Mouse (Mus musculus) monocyte, adult 5-6 weeks (primary cell): Measurements from ENCODE around the gene Elovl7. TPM values are rescaled to one million over a fixed set of nuclear protein-coding genes. Genes with fewer than 3 reads are reported as not detected.

Source experiments
- ATAC-seq: fragments of 153-309, 156-312 bp; replicated peaks from 2 replicates; pipeline ENCODE4 v1.8.0; 2017; ENCODE audit warnings: mild to moderate bottlenecking; ENCODE audit not compliant: low TSS enrichment, insufficient number of reproducible peaks, severe bottlenecking, poor library complexity, low FRiP score
- total RNA-seq: library from RNA; stranded (forward); fragments of 200-1000, 200-491, 200-594 nt; gene quantifications from 3 replicates; pipeline ENCODE4 v1.2.3, GENCODE M21; 2017

Elovl7 gene
- total RNA-seq, 1 experiment from 2014 or later: 3.8 TPM

DNA sequence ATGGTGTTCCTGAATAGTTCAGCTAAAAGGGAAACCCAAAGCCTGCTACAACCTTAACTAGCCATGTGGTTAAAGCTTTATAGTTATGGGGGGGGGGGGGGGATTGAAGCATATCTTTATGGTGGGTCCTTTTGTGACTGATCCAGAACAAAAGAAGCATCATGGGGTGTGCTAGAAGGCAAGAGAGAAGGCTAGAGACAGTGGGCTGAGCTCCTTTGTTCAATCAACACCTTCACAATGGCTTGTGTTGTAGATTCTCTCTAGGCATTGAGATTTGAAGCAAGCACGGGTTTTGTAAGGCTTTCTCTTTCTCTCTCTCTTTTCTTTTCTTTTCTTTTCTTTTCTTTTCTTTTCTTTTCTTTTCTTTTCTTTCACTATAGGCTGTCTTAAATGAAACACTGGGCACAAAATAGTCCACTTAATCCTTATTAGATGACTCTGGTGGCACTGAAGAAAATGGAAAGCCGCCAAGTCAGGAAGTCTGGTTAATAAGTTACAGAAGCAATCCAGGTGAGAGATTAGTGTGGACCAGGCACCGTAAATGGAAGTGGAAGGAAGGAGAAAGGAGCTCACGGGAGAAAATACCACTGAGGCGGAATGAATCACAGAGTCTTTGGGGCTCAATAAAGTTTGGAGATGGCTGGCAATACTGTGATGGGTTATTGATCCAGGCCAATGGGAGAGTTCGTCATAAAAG lies 15.6 kb downstream of the Elovl7 start:
- no peak for ATAC-seq

DNA sequence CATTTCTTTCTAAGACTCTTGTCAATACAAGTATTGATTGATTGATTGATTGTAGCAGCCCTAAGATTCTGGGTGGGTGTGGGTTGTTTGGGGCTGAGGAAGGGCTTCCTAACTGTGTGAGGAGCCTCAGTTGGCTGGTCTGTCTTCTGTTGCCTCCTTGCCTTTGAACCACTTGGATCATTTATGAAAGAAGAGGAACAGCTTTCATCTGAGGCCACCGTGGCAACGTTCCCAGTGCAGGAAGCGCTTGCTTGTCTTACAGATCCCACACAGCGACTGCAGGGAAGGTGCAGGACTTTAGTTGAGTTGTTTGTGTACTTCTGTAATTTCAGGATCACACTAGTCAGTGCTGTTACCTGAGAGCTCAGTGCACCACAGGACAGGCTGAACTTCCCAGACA lies 25.8 kb downstream of the Elovl7 start:
- ATAC-seq: no peak

DNA sequence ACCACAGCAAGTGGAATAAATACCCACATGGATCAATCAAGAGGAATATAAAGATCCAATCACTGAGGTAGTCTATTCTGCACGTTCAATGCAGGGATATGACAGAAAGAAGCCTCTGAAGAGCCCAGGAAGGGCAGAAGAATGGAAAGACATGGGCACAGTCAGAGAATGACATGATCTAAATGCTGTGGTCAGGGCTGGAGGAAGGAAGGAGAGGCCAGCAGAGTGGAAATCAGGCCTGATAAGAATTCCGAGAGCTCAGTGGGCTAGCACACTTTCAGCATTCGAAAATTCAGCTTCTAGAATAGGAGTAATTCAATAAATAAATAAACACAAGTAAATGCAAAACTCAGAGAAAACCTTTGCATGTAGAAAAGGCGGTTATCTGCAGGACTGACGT lies 27.5 kb downstream of the Elovl7 start:
- no peak for ATAC-seq

DNA sequence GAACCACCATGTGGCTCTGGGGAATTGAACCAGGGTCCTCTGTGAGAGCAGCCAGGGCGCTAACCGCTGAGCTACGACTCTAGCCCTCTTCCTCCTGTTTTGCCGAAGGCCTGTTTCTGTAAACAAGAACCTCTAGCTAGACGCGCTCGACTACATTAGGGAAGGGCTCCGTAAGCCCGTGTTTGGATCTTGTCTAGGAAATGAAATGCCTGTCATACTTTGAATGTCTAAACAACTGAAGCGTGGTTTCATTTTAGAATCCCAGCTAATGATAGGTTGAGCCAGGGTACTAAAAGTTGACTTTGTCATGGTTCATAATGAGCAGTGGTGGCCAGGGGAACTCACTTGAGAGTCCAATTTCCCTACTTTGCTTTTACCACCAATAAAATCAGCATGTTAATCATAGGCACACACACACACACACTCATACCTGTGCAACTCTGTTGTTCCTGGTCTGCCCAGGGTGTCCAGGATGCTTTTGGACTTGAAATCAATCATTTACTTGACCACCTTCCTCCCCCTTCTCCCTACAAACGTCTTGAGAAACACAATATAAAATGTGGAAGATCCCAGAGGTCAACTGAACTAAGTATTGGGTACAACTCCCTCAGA lies 31.0 kb downstream of the Elovl7 start:
- no peak for ATAC-seq

DNA sequence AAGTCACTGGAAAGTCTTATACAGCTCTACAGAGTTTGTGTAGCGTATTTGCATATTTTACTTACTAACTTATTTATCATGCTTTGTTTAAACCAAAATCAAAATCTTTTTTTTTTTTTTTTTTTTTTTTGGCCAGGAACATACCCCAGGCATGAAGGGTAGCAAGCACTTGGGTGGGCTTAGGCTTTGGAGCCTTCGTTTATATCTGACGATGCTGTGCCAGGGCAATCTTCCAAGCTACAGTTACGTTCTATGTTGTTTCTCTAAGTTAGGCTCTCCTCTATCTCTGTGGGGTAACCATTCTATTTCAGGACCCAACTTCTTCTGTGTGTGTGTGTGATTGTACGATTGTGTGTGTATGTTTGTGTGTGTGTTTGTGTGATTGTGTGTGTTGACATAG lies 36.9 kb downstream of the Elovl7 start:
- no peak for ATAC-seq

DNA sequence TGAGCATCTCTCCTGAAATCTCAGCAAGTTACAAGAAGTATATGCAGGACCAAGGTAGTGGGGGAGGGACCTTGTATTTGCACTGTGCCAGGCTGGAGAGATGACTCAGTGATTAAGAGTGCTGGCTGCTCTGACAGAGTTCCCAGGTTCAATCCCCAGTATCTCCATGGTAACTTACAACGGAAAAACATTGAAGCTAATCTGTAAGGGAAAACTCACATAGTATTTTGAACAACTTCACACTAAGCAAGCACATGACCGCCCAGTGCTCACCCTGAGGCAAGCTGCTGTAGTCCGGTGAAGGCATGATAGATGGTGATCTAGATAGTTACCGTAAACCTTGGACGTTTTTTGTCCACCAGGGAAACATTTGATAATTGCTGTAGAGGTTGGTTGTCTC lies 39.8 kb downstream of the Elovl7 start:
- no peak for ATAC-seq

GRCm38 (mm10) chr13:108263042-108263441 lies 48.8 kb downstream of the Elovl7 start:
- ATAC-seq: no peak

DNA sequence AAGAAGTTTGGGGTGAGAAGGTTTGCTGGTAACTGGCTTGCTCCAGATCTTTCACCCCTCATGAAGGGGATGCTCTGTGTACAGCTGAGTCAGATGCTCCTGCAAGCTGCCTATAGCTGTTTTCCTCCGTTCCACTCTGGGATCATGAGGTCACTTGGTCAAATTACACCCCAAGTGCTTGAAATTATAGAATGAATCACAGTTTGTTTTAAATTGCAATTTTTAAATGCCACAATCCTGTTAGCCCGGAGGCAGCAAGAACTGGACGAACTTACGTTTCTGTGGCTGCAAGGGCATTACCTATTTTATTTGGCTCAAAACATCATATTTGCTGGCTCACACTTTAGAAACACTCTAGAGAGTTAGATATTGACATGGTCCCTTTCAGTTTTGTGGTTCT lies 51.2 kb downstream of the Elovl7 start:
- ATAC-seq: no peak

DNA sequence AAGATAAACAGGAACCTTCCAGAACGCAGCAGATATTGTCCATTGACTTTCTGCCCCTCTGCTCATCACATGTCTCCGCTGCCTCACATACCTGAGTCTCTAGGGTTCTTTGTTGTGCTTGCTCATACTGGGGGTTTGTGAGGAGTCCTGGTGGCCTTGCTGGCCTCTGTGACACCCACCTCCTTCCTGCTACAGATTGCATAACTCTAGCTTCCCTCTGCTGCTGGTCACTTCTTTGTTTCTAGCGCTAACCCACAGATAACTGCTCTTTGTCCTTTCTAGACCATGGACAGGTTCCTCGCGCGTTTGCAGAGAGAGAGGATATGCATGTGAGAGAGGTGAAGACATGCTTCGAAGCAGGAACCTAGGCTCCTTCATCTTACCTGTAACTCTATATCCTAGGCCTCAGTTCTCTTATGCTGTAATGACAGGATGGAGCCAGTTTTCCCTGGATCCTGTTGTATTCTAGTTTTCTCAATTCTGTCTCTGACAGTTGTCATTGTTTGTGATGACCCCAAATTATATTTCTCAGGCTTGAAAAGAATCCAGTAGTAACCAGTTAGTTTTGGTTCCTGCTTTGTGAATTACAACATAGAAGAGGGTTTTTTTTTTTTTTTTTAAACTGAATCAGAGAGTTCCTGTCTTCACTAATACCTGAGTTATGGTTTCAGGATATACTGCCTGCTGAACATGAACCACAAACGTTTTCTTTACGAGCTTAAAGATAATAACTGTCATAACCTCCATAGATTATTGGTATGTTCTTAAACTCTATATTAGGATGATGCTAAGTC lies 53.8 kb downstream of the Elovl7 start:
- ATAC-seq: peak; percentile 61

DNA sequence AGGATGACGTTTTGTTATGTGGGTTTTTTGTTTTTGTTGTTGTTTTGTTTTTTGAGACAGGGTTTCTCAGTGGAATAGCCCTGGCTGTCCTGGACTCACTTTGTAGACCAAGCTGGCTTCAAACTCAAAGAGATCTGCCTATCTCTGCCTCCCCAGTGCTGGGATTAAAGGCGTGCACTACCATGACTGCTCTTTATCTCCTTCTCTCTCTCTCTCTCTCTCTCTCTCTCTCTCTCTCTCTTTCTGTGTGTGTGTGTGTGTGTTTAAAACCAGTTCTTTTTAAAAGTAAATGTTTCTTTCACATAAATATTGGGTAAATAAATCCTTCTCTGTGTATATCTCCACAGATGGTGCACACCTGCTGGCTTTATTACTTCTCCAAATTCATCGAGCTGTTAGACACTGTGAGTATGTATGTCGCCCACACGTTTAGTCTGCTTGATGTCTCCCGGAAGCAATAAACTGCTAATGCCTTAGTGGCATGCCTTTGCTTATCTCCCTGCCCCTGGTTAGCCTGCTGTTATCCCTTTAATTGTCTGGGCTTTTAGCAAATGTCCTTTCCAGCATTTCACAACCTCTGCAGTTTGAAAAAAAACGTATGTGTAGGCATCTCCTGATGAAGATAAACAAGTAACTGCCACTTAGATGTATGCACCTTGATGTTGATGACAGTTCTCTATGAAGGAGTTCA lies 57.4 kb downstream of the Elovl7 start:
- no peak for ATAC-seq

DNA sequence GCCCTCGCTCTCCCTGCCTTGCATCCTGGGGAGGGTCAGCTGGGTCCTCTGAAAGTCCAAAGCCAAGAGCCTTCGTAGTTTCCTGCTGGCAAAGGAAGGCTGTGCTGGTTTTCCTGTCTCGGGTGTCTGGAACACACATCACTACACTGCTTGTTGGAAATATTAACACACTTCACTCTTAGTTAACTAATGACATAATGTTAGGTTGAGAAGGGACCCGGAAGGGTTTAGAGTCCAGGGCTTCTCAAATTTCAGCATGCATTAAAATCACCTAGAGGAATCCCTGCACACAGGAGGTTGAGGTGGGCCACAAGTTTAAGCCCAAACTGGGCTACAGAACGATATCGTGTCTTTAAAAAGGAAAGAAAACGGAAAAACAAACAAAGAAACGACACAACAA lies 58.1 kb downstream of the Elovl7 start:
- no peak for ATAC-seq

DNA sequence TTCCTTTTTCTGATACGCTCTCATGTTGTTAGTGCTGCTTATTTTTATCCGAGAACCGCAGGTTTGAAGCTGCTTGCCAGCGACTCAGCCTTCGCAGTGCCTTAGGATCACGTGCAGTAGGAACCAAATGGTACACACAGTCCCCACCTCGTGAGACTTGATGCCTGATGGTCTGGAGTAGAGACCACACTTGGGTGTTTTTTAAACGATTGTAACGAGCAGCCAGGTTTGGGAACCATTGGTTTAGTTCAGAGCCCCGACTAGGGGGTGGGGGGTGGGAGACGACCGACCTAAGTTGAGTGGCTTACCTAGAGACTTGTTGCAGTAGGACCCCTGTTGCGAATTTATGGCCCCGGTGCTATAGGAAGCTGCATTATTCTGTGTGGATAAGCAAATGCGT lies 58.8 kb downstream of the Elovl7 start:
- ATAC-seq: no peak

DNA sequence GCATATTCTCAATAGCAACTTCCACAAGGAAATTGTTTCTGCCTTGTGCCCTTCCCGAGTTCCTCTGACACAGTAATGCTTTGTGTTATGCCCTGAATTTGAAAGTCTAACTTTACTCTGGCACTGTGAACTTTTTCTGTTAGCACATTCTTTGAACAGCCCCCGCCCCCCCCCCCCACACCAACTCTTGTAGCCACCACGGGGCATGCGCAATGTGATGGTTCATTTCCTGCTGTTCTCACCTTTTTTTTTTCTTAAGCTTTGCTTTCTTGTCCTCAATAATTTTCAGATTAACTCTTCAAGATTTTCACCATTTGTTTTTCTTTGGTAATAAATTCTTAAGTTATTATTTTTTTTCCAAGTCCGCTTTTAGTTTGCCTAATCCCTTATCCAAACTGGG lies 59.3 kb downstream of the Elovl7 start:
- no peak for ATAC-seq

DNA sequence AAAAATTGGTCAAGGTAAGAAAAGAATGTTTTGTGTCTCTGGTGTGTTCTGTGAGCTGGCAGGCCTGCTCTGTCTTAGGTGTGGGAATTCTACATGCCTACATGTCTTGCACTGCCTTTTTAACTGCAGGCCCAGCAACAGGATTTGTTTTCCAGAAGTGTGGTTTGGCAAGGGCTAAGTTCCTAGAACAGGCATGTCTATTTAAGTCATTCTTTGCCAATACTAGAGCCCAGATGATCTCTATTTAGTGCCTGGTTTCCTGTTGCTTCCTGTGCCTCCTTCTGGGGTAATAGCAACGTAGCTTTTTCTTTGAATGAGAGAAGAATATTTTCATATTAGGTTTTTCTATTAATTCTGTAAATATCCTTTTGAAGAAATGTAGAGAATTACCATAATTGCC lies 62.4 kb downstream of the Elovl7 start:
- ATAC-seq: no peak

- no peak for ATAC-seq
These were observed 63.1 kb downstream of the Elovl7 start for GRCm38 (mm10) chr13:108277320-108277719.

DNA sequence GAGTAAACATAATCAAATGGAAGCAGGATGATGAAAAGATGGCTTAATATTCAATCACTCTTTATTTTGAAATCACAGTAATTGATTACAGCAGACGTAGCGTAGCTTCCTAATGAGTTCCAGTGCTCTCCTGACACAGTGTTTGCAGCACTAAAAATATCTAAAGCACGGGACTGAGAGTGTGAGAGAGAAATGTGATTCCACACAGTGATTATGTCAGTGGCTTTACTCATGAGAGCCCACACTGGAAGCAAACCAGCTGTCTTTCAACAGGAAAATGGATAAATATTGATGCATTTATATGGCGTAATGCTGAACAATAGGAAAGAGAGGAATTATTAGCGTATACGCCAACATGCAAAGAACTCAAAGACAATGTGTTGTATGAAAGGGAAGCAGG lies 64.4 kb downstream of the Elovl7 start:
- ATAC-seq: no peak

- no peak for ATAC-seq
These were observed 70.1 kb downstream of the Elovl7 start for GRCm38 (mm10) chr13:108284312-108284711.

GRCm38 (mm10) chr13:108287953-108288352 lies 73.7 kb downstream of the Elovl7 start:
- ATAC-seq: no peak

- no peak; the same call in 1 of the 2 replicates for ATAC-seq
These were observed 75.2 kb downstream of the Elovl7 start for GRCm38 (mm10) chr13:108289436-108289835.
